Mouse (Mus musculus) lung, postnatal 36 days (tissue): ENCODE data around the gene Atp2a2.

Source experiments
- DNase-seq: peaks from one replicate; pipeline ENCODE4 v3.0.0; 2022; ENCODE audit warnings: mixed read lengths

Atp2a2 gene

GRCm38 (mm10) chr5:122519043-122519660 is 17.1 kb upstream of the Atp2a2 start:
- DNase-seq = no peak

GRCm38 (mm10) chr5:122518247-122518646 is 16.2 kb upstream of the Atp2a2 start:
- no peak for DNase-seq

DNA sequence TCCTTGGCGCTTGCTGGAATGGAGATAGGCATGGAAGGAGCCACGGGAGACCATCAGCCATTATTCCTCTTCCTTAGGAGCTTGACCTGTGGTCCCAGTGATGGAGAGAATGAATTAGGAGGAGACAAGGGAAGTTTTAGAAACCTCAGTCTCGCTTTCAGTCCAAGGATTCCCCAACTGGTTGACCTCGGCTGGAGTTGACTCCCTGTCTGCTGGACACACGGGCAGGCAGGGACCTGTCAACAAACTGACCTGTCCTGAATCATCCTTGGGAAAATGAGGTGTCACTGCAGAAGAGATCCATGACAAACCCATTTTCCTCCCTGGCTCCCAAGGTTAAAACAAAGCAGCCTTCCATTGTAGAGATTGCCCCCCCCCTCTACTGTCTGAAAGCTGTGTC is 14.9 kb upstream of the Atp2a2 start:
- DNase-seq = no peak

DNA sequence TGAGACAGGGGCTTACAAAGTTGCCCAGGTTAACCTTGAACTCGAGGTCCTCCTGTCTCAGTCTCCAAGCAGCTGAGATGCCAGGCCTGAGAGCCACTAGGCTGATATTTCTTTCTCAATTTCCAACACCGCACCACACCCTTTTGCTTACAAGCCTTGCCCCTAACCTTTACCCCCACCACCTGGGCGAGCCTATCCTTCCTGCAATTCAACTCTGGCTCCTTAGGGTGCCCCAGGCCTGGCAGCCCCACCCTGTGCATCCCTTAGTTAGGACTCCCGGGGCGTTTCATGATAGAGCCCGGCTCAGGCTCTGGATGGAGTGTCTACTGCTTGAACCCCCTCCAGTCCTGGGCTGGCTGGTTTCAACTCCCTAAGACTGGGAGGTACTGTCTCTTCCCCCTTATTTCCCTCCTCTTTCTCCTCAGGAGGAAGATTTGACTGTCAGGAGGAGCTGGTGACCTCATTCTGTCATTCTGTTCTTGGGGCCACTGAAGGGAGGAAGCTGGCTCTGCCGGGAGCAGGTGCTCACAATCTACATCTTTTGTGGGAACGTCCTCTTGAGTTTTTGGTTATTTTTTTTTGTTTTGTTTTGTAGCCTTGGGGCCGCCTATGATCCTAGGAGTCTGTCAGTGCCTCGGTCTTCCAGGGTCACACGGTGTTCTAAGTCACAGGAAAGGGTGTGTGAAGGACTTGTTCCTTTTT is 14.2 kb upstream of the Atp2a2 start:
- no peak for DNase-seq

DNA sequence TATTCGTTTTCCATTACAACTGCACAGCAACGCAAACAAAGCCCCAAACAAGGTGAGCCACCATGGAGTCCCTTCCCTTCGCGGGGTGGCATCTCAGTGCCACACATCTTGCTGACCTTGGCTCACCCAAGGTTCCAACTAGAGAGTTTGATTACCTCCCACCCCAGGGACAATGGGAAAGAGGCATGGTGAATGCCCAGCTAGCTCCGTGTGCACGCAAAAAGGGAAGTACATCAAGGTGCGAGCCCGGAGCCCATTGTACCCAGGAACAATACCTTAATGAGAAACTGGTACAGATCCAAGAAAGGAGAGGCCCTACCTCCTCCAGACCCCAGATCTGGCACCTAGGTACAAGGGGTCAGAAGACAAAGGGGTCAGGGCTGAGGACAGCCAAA is 12.1 kb upstream of the Atp2a2 start:
- no peak for DNase-seq

DNA sequence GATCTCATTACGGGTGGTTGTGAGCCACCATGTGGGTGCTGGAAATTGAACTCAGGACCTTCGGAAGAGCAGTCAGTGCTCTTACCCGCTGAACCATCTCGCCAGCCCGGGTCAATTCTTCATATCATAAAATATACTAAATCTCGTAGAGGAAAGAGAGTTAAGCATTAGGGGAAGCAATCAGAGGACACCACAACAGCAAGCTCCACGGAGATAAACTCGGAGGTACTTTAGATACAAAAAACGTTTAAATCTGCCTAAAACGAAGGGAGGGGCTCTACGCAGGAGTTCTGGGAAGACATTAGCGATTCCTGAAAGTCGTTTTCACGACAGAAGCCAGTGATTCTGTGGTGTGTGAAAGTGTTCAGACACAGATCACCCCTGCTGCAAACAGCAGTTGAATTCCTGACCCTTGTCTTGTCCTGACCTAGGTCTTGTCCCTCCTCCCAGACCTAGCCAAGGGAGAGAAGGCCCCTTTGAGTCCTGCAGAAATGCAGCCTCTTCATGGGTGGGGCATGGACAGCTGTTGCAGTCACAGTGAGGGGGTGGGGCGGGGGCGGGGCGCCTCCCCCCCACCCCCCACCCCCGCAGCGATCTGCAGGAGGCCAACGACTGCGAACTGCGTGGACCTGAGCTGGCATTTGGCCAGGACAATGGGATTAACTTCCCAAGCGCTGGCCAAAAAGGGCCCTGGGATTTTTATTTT is 11.5 kb upstream of the Atp2a2 start:
- no peak for DNase-seq

- no peak for DNase-seq
These were observed 10.0 kb upstream of the Atp2a2 start for GRCm38 (mm10) chr5:122512011-122512410.

DNA sequence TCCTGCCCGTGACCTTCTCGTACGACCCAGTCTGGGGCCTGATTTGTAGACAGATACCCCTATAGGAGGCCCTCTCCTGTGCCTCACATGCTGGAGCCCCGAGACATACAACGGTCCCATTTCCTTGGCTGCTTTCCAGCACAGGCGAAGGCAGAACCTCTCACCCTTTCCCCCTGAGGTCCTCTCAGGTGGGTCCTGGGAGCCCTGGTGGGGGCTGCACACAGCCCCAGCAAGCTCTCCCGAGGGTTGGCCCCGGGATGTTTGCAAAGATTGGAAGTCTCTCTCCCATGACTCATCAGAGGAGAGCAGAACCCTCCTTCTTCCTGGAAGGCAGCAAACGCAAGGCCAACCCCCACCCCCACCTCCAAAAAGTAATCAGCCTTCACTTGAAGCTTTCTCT is 9.4 kb upstream of the Atp2a2 start:
- no peak for DNase-seq

- peak; percentile 48 for DNase-seq
These were observed 8.7 kb upstream of the Atp2a2 start for GRCm38 (mm10) chr5:122510651-122511157.

GRCm38 (mm10) chr5:122509608-122510007 is 7.6 kb upstream of the Atp2a2 start:
- DNase-seq = peak; percentile 52

- DNase-seq = no peak
These were observed 6.9 kb upstream of the Atp2a2 start for GRCm38 (mm10) chr5:122508861-122509306.

DNA sequence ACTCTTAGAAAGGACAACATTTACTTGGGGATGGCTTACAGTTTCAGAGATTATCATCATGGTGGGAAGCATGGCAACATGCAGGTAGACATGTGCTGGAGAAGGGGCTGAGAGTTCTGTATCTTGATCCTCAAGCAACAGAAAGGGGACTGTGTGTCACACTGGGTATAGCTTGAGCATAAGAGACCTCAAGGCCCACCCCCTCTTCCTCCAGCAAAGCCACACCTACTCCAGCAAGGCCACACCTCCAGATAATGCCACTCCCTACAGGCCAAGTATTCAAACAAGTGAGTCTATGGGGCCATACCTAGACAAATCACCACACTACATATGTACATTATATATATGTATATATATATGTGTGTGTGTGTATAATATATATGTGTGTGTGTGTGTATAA is 5.4 kb upstream of the Atp2a2 start:
- DNase-seq = no peak

DNA sequence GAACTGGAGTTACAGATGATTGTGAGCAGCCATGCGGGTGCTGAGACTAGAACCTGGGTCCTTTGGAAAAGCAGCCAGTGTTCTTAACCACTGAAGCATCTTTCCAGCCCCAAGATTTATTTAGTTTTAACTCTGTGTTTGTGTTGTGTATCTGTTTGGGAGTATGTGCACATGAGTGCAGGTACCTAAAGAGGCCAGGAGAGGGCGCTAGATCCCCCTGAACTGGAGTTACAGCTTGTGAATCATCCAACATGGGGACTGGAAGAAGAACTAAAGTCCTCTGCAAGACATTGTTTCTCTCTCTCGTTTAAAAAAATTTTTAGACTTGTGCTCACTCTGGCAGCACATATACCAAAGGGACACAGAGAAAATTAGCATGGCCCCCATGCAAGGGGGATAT is 4.4 kb upstream of the Atp2a2 start:
- DNase-seq = no peak

- no peak for DNase-seq
These were observed 3.5 kb upstream of the Atp2a2 start for GRCm38 (mm10) chr5:122505554-122505953.

DNA sequence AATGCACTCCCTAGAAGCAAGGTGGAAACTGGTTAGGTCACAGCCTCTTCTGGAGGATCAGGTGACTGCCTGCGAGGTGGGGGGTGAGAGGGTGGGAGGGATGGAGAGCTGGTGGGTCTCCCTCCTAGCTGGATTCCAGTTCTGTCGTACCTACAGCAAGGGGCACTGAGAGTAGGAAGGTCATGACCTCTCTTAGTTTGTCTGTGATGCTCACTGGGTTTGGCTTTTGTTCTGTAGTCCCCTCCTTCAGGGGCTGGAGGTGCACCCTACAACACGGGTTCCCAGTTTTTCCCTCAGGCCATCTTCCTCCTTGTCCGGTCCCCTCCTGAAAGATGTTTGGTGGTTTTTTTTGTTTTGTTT is 1.7 kb upstream of the Atp2a2 start:
- no peak for DNase-seq

- peak; percentile 22 for DNase-seq
These were observed 1.2 kb upstream of the Atp2a2 start for GRCm38 (mm10) chr5:122503015-122503759.

DNA sequence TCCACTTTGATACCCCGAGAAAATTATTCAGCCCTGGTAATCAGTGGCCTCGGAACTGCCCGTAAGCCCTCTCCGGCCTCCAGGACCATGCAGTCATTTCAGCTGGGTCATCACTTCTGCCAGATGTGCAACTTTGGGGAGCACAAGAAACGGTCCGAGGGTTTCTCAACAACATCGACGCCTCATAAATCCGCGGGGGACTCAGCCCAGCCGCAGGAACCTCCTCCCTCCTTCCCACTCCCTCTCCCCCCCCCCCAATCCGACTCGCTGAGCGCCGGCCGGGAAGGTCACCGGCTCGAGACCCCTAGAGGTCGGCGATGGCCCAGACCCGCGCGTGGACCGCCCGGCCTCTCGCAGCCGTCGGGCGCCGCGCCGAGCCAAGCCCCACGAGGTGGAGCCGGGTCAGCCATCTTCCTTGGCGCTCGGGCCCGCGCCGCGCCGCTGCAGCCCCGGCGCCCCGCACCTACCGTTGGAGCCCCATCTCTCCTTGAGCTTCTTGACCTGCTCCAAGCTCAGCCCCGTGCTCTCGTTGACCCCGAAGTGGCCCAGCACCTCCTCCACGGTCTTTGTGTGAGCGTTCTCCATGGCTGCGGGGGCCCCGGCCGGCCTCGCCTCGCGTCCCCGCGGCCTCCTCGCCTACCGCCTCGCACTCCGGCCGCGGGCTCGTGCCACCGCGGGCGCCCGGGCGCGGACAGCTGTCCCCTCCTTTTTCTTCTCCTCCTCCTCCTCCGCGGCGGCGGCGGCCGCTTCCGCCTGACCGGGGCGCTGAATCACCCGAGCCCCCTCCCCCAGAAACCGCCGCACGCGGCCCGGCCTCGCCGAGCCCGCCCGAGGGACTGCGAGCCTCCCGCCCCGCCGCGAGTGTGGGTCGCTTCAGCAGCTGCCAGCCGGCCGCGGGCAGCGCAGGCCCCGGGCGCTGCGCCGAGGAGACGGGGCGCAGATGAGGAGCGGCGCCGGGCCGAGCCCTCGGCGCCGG is 636 bp downstream of the Atp2a2 start:
- peak; percentile 57 for DNase-seq

GRCm38 (mm10) chr5:122500563-122500962 is 1.5 kb downstream of the Atp2a2 start:
- DNase-seq = no peak

GRCm38 (mm10) chr5:122500141-122500540 is 1.9 kb downstream of the Atp2a2 start:
- DNase-seq = no peak

DNA sequence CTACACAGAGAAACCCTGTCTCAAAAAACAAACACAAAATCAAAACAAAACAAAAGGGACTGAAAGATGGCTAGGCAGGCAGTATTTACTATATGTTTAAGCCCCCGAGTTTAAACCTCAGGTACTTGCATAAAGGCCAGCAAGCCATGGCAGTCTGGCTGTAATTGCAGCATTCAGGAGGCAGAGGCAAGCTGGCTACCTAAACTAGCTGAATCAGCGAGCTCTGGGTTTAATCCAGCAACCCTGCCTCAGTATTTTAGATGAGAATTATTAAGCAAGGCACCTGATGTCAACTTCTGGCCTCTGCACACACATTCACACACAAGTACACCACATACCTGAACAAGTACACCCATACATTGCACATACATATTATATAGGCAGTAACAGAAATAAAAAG is 4.0 kb downstream of the Atp2a2 start:
- DNase-seq = no peak

DNA sequence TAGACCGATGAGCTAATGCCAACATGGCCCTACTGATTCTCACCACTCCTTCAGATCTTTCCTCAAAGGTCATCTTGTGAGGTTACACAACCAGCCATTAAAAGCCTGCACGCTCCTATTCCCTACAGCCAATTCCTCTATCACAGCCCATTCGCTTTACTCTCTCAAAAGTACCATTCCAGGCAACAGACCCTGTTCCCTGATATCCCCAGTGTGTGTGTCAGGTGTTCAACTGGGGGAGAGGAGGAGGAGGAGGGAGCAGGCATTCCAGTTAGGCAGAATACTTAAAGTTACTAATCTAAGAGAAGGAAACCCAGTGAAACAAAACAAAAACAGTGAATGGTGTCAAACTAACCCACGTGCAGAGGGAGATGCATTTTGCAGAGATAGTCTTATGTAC is 5.0 kb downstream of the Atp2a2 start:
- no peak for DNase-seq

- peak; percentile 21 for DNase-seq
These were observed 7.6 kb downstream of the Atp2a2 start for GRCm38 (mm10) chr5:122494449-122494848.
